Mouse (Mus musculus) bone marrow, adult 2 months (tissue): Measurements from ENCODE around the gene Eef1g.

Source experiments
- CTCF ChIP-seq: fragments of 200-500 bp; IDR thresholded peaks from 2 replicates; pipeline ENCODE4 v1.5.1; 2011; ENCODE audit warnings: low read length, control low read depth; ENCODE audit not compliant: control insufficient read depth, insufficient read depth
- POLR2A ChIP-seq: fragments of 200-500 bp; IDR thresholded peaks from 2 replicates; pipeline ENCODE4 v1.6.1; 2011; ENCODE audit warnings: low read depth, mild to moderate bottlenecking, control low read depth, low read length, borderline replicate concordance; ENCODE audit not compliant: control insufficient read depth

DNA sequence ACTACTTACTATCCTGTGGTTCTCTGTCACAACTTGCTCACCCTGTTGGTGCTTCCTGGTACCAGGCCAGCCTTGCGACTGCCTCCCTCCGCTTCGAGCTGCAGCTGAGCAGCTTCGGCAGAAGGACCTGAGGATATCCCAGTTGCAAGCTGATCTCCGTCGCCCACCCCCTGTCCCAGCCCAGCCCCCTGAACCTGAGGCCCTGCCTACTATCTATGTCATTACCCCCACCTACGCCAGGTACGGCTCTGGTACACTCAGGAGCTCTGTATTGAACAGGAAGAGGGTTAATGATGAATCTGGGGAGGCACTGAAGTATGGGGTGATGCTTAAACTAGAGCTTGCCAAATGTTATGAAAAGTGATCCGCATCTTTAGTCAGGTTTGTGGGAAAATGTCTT is 45.1 kb upstream of the Eef1g start:
- TF ChIP-seq POLR2A (no peak), CTCF (no peak)
